Mouse (Mus musculus): ENCODE measurements around the gene Rhbdd3. TPM values are rescaled to one million over a fixed set of nuclear protein-coding genes. Genes with fewer than 3 reads are reported as not detected.

Gene Rhbdd3
- polyA plus RNA-seq, 1 experiment from 2014 or later = 20.5 TPM

Other genes starting within 250 kb of the Rhbdd3 start
- gene Nf2, start 249.4 kb upstream of the Rhbdd3 start, polyA plus RNA-seq (2014; fragmentation: Nextera tagmentation; extraction: Ambion mirVana) = 47.6 and 51.2 TPM in 2 replicates
- gene Nipsnap1, start 225.0 kb upstream of the Rhbdd3 start, polyA plus RNA-seq (2014; fragmentation: Nextera tagmentation; extraction: Ambion mirVana) = 76.8 and 80.2 TPM in 2 replicates
- gene Thoc5, start 203.6 kb upstream of the Rhbdd3 start, polyA plus RNA-seq (2014; fragmentation: Nextera tagmentation; extraction: Ambion mirVana) = 48.8 and 50.6 TPM in 2 replicates
- gene Nefh, start 150.9 kb upstream of the Rhbdd3 start, polyA plus RNA-seq (2014; fragmentation: Nextera tagmentation; extraction: Ambion mirVana) = 0.08 TPM in 1 of 2 replicates, not detected in the other
- gene Ap1b1, start 112.1 kb upstream of the Rhbdd3 start, polyA plus RNA-seq (2014; fragmentation: Nextera tagmentation; extraction: Ambion mirVana) = 48.9 and 52.2 TPM in 2 replicates
- gene Rasl10a, start 40.8 kb upstream of the Rhbdd3 start, polyA plus RNA-seq (2014; fragmentation: Nextera tagmentation; extraction: Ambion mirVana) = 0.84 and 0.91 TPM in 2 replicates
- 30.3 and 34.2 TPM in 2 replicates for gene Gas2l1, start 33.6 kb upstream of the Rhbdd3 start, polyA plus RNA-seq (2014; fragmentation: Nextera tagmentation; extraction: Ambion mirVana)
- gene Ewsr1, start 340 bp downstream of the Rhbdd3 start, polyA plus RNA-seq (2014; fragmentation: Nextera tagmentation; extraction: Ambion mirVana) = 497 and 511 TPM in 2 replicates
- gene Emid1, start 53.3 kb downstream of the Rhbdd3 start, polyA plus RNA-seq (2014; fragmentation: Nextera tagmentation; extraction: Ambion mirVana) = 9.9 and 11.5 TPM in 2 replicates
- gene Kremen1, start 162.6 kb downstream of the Rhbdd3 start, polyA plus RNA-seq (2014; fragmentation: Nextera tagmentation; extraction: Ambion mirVana) = 10.3 and 13.6 TPM in 2 replicates

Data from limb, embryonic 11.5 days (tissue).